Mouse (Mus musculus) adrenal gland, adult 8-10 months (tissue): ENCODE results near the gene Marveld3. TPM values are rescaled to one million over a fixed set of nuclear protein-coding genes. Genes with fewer than 3 reads are reported as not detected.

ENCODE experiments used
- DNase-seq: peaks from one replicate; pipeline ENCODE4 v3.0.0; 2022
- total RNA-seq, 4 experiments: library from RNA; stranded (reverse); gene quantifications; 2 replicates each; pipeline ENCODE4 v1.2.4; 2022

Marveld3 gene
- under 1 TPM in 2 of 4 experiments, not detected in 2; 0.16 to 0.43 TPM for total RNA-seq

DNA sequence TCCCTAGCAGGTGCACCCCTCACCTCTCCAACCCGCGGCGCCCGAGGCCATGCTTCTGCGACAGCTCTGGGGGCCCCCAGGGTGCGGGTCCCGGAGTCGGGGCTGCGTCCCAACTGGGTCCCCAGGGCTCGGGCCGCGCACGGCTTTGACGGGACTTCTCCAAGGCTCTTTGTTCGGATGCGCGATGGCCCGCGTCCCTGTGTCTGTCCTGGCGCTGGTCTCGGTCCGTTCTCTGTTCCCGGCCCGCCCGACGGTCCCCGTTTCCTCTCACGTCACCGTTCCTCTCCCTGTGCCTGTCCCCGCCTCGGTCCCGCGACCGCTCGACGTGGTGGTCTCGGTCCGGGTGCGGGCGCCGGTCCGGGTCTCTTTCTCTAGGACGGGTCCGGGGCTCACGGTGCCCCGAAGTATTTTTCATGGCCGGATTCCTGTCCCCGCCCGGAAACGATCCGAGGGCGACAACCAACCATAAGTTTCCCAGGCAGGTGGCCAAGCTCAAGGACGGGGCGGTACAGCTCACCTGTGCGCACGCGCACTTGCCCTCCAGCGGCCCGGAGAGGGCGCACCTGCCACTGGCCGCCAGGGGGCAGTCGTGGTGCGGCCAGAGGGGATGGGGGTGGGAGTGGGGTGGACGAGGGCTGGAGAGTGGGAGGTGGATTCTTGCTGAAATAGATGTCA, at the start of gene Marveld3:
Gene Marveld3, minus strand, starts transcription at position 511 of the 675 bp plus-strand sequence.
- no peak for DNase-seq

DNA sequence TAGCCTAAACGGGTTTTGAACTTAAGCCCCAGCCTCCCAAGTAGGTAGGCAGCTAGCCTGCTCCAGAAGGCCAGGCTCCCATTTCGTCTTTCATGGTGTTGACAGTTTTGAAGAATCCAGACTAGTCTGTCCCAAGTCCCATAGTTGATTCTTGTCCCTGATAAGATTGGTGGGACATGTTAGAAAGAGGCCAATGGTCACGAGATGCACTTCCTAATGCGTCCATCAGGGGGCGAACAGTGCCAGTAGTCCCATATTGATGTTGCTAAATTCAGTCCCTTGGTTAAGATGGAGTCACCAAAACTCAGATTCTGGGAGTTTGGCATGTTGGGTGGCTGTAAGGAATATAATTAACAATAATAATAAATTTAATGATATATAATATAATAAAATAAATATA, 48.9 kb upstream of the Marveld3 start:
- DNase-seq: peak; percentile 30

DNA sequence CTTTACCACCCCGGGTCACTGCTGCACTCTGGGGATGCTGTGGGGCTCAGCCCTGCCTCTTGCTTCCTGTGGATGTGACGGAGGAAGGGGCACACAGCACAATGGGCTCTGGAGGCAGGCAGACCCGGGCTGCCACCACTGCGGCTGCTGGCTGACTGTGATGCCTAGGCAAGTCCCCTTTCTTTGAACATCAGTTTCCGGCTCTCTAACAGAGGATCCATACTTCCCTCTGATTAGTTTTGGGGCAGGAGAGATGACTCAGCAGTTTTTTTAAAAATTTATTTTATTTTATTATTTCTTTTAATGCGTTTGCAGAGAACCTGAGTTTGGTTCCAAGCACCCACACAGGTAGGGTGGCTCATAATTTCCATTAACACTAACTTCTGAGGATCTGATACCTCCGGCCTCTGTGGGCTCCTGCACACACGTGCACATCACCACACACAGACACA, 47.0 kb upstream of the Marveld3 start:
- no peak for DNase-seq

DNA sequence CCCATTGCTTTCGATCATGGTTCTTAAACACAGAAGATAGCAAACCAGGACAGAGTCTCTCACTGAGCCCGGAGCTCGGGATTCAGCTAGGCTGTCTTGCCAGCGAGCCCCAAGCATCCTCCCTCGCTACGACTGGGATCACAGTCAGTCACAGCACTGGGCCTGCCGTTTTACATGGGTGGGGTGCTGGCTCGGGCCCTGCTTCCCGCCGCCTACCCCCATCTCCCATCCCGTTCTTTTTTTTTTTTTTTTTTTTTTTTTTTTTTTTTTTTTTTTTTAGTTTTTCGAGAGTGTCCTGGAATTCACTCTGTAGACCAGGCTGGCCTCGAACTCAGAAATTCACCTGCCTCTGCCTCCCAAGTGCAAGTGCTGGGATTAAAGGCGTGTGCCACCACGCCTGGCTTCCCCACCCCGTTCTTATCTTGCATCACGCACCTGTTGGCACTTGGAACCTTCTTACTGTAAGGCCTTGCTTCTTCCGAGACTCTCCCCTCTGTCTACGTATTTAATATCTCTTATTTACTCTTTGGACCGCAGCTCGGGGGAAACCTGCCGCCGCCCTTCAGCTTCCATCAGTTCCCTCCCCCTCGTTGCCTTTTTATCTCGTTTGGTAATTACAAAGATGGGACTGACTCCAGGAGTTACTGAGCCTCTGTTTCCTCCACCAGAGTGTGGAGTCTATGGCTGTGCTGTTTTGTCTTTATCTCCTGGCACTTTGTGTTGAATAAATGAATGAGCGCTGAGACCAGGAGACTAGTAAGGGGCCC, 46.4 kb upstream of the Marveld3 start:
- no peak for DNase-seq

DNA sequence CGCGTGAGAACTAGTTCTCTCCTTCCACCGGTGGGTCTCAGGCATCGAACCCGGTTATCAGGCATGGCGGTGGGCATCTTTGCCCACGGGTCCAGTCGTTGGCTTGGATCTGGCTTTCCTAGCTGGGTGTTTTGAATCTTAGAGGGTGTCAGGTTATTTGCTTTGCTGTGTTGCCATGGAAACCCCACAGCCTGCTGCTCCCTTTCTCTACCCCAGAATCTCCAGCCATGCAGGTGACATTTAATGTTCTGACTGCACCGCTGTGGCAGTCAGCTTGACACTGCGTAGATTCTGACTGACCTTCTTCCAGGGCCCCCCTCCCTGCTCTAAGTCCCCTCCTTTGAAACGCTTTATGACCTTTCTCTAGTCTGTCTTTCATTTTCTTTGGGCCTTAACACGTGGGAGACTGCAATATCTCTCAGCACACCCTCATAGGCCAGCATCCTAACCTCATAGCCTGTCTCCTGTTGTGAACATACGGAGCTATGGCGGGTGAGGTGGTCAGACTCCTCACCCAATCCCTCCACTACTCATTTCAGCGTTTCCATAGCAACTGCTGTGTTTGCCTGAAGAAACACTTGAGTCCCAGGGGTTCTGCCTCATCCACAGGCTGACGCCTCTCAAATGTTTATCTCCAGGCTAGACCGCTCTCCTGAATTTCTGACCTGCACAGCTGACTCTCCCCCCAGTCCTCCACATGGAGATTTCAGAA, 44.5 kb upstream of the Marveld3 start:
- DNase-seq: no peak

DNA sequence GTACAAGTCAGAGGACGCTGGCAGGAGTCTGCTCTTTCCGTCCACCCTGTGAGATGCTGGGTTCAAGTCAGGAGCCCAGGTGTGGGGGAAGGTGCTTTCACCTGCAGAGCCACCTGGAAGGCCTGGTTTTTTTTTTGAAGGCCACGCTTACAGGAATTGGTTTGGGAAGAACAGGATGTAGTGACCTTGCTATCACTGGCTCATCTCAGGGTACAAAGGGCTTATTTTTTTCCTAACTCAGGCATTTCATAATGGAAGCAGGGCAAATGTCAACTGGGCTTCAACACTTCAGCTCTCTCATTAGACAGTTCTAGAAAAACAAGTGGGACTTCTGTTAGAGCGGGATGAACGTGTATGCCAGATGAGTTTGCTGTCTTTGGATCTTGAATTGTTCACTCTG, 42.3 kb upstream of the Marveld3 start:
- DNase-seq: no peak

DNA sequence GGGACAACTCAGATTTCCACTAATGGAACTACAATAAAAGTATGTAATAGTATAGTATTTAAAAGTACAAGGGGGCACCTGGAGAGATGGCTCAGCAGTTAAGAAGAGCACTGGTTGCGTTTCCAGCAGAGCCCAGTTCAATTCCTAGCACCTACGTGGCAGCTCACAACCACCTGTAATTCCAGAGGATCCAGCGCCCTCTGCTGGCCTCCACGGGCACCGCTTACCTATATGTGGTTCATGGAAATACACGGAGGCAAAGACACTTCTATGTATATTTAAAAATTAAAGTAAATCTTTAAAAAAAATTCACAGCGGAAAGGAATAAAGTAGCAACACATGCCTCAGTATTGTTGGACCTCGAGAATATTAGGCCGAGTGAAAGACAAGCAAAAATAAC, 41.0 kb upstream of the Marveld3 start:
- no peak for DNase-seq

DNA sequence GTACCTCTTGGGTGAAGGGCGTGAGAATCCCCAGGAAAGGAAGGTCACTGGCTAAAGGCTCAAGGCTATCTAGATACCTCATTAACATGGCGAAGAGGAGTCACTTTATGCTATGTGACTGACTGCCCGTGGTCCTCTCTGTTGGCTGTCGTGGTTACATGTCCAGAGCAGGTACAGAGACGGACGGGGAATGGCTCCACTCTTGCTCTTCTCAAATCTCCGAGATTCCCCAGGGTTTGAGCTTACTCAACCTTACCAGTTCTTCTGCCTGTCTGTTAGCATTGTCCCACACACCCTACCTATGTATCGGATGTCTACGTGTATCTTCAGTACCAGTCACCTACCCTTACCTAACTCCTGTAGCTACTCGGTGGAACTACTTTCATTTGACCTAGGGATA, 38.0 kb upstream of the Marveld3 start:
- no peak for DNase-seq

DNA sequence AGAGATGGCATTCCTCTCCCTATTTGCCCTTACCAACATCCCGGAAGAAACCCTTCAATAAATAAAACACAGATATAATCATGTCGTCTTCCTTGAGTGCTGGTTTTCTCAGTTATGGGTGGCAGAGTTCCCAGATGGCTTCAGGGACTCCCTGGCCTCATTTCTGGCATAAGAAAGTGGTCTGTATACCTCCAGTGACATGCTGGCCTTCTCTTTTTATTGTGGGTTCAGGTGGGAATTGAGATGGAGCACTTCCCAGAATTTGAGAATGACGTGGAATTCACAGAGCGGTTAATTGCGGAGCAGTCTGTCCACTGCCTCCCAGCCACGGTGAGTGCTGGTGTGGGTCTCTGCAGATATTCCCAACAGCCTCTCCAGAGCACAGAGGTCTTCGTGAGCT, 36.1 kb upstream of the Marveld3 start:
- no peak for DNase-seq

DNA sequence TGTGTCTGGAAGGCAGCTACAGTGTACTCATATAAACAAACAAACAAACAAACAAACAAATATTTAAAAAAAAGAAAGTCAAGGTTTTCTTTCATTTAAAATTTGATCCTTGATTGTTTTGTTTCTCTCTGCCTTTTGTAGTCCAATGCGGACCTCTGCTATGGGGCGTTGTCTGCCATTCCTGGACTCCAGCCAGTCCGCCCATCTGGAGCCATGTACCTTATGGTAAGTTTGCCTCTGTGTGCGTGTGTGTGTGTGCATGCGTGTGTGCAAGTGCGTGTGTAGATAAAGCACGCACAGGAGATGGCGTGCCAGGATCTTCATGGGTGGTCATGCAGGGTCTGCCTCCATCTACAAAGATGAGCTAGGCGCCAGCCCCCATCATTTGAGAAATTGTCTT, 35.4 kb upstream of the Marveld3 start:
- DNase-seq: no peak

DNA sequence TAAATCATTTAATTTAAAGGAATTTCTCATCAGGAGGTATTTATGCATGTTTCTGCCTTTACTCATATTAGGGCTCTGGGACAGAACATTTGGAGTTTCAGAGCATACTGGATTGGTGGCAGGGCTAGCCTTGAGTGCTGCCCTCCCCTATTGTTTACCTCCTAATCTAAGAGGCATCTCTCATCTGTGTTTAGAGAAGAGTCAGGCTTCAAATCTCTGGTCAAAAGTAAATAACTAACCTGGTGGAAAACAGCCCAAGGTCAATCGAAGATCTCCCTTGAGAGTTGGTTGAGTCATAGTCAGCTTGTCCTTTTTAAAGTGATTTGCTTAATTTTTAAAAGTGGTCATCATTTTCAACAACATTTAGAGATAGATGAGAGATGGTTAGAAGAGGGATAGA, 30.9 kb upstream of the Marveld3 start:
- DNase-seq: no peak

DNA sequence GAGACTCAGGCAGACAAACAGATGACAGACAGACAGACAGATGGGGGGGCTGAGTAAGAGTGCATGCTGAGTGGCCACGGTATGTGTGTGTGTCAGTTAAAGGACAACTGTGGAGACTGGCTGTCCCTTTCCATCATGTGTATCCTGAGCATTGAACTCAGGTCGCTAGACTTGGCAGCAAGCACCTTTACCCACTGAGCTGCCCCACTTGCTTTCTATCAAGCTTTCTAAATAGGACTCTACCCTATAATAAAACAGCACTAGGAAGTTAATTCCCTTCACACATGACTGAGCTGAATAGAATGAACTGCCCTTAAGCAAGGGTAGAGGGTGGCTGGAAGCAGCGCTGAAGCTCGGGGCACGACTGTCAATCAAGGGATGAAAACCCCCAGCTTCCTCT, 30.2 kb upstream of the Marveld3 start:
- DNase-seq: no peak

DNA sequence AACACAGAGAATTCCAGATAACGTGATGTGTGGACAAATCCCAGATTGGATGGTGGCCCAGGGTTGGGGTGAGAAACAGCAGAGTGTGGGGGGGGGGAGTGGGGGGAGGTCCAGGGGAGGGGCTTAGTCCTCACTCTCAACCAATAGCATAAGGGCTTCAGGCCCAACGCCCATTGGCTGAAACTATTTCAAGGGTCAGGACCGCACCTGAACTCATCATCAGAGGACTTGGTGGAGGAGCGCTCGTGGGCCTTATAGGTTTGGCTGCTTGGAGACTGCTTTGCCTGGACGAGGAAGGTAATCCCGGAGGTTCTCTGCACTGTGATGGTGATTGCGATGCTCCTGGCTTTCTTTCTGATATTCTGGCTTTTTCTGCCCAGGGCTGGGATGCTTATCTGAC, 28.2 kb upstream of the Marveld3 start, which contains the start of gene Tat:
Gene Tat, plus strand, starts transcription at position 214 of the 400 bp plus-strand sequence.
- DNase-seq: no peak

DNA sequence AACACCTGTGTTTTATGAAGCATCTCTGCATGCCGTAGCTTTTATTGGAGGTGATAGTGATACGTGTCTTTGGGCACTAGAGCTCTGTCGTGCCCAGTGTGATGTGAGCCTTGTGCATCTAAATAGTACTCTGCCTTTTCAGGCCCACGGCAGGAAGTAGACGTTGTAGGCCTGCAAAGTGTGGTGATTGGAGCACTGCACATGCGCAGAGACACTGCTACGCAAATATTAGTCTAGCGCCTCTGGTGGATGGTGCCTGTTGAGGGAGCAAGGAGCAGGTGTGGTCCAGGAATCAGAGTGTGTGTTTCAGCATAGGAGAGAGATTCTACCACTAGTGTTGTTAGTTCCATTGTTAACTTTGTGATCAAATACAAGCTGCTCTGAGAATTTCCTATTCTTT, 27.1 kb upstream of the Marveld3 start:
- DNase-seq: no peak

DNA sequence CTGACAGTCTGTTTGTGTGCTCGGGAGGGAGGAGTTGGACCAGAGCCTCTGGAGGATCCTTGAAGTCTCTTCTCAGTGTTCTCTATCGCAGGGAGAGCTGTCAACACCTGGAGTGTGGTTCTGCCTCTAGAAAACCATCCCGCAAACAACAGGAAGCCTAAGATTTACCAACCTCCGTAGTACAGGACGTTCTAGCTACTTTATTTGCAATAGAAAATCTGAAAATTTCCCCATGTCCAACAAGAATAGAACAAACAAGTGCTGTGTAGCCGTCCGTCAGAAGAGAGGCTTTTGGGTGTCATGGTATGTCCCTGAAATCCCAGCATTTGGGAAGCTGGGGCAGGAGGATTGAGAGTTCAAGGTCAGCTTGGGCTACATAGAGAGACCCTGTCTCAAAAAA, 25.8 kb upstream of the Marveld3 start:
- DNase-seq: no peak

DNA sequence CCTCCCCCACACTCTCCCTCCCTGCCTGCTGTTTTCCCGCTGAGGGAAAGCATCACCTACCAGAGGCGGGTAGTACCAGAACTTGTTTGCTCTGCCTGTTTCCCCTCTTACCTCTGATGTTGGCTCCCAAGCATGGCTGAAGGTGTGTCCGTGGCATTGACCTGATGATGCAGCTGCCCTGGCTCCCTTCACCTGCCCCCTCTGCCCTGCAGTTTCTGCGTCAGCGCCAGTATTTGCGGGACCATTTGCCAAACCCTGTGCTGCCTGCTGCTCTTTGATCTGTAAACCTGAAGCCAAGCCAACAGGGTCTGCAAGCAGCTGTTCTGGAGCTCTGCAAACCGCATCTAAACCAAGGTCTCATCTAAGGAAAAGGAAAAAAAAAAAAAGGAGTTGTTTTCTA, 24.4 kb upstream of the Marveld3 start:
- DNase-seq: peak; percentile 31

DNA sequence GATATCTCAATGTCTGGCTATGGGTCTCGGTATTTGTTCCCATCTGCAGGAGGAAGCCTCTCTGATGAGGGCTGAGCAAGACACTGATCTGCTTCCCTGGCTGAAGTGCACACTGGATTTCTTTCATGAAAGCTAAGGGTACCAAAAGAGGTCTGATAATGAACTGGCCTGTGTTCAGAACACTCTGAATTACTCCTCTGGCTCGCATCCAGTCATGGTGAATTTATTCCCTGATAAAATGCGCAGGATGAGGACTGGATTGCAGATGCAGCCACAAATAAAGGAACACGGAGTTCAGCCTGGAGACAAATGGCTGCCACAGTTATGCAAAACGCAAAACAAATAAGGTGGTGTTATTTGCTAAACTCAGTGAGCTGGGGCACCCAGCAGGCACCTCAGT, 21.9 kb upstream of the Marveld3 start:
- DNase-seq: peak; percentile 30

DNA sequence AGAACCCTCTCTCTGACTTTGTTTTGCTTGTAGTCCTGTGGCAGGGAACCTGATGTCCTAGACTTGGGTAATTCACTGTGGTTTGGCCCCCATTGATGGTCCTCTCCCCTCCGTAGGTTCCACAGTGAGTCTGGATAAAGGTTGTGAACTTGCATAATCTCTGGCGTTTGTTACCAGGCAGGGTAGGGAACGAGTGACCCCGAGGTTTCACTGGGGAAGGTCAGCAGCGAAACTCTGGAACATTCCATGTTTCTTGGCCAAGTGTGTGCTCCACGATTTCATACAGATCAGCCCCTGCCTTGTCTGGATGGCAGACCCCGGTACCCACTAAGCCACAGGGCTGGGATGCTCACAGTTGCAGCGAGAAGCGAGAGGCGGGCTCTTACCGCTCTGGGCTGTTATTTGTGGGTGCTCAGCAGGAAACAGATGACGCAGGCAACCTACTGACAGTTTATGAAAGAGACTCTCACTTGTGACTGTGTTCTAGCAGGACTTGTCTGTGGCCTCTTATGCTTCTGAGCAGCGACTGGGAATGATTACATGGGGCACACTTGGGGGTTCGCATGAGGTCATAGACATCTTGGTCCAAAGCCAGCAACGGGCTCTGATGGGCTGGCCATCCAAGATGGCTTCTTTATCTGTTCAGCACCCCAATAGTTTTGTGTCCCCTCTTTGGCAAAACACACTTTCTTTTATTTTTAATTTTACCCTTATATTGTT, 20.5 kb upstream of the Marveld3 start:
- DNase-seq: no peak

DNA sequence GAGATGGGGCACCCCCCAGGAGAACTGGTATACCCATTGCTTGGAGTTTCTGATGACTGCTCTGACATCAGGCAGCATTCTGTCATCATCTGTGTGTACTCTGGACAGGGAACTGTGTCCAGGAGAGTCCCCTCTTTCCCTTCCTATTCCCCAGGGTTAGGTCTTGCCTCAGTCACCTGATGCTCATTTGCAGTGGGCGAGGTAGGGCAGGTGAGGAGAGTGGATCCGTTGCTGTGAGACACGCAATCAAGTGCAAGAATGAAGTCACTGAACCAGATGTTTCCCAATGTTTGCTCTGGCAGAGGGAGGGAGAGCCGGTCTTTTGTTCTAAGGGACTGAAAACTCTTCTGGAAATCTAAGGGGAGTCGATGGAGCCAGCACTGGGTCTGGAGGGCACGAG, 17.3 kb upstream of the Marveld3 start:
- DNase-seq: no peak

DNA sequence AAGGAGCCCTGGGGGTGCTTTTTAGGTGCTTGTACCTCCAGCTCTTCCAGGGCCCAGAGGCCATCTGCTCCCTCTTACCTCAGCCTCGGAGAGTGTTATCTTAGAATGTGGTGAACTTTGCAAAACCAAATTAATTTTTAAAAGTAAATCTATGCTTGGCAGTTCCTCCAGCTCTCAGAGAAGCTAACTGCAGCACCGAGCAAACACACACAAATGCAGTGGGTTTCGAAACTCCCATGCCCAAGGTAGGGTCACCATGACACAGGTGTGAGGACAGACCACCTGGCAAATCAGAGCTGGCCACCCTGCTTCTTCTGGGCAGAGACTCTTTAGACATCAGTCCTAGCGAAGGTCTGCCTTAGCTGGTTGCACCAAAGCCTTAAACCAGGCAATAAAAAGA, 10.9 kb upstream of the Marveld3 start:
- DNase-seq: no peak

DNA sequence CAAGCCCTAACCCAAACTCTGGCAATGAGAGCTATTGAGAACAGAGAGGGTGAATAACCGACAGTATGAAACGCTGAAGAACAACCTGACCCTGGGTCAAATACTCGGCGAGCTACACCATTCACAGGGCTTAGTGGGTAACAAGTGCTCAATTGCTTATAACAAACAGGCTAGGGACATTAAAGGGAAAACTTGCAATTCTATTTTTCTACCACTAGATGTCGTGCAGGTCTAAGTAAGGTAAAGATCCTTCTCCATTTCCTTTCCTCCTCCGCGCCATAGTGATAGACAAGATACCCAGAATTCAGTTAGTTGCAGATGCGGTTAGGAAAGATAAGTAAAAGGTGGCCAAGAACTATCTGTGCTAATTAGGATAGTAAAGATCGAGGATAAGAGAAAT, 8.3 kb upstream of the Marveld3 start:
- no peak for DNase-seq

DNA sequence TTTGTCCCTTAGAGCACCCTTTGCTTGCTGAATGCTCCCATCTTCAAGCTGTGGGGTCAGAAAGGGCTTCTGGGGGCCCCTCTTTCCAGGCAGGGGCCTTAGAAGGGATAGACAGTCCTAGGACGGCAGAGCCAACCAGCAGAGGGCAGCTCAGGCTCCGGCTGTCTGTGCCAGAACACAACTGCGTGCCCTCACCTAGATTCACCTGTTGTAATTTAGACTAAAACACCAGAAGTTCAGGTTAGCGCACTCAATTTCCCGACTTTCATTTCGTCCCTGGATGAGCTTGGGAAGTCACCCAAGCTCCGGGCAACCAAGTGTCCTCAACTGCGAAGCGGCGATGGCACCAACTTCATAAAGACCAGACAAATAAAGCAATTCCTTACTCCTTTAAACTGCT, 6.8 kb upstream of the Marveld3 start:
- no peak for DNase-seq

DNA sequence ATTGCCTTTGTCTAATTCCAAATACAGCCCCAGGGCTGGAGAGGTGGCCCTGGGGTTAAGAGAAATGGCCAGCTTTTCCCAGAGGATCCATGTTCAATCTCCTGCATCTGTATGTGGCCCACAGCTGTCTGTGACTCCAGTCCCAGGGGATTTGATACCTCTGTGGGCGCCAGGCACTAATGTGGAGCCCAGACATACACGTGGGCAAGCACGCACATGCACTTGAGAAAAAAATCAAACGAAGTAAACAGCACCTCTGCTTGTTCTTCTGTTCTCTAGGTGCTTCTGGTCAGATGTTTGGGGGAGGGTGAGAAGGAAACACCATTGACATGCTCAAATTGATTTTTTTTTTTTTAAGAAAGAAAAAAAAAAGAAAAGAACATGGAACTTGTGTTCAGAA, 2.1 kb upstream of the Marveld3 start:
- no peak for DNase-seq
